Mouse (Mus musculus): ENCODE data around the gene Ldha. TPM values are rescaled to one million over a fixed set of nuclear protein-coding genes. Genes with fewer than 3 reads are reported as not detected.

Gene Ldha
- polyA plus RNA-seq, 1 experiment from 2014 or later, result 1,277 TPM

GRCm38 (mm10) chr7:46883304-46883703 lies 42.0 kb downstream of the Ldha start:
- peaks cover 22% of the 10 kb centered on the region for H3K4me1 ChIP-seq (replicated peaks)
- no peaks in the 10 kb centered on the region for H3K9me3 ChIP-seq (replicated peaks)
- no peak for DNase-seq
- no peak overlapping the region for H3K4me3 ChIP-seq (replicated peaks)
- no peaks in the 10 kb centered on the region for H3K27me3 ChIP-seq
- peak overlapping the region; percentile 47 for H3K27ac ChIP-seq
- 15% methylated on average over 3 of the region's 3 CpGs for WGBS (ENCODE audit: insufficient replicate concordance)
- H3K36me3 ChIP-seq, result peaks cover 33% of the 10 kb centered on the region
- H3K9ac ChIP-seq, result no peak overlapping the region
- H3K4me2 ChIP-seq, result no peak overlapping the region
- peak; percentile 59 for ATAC-seq (ENCODE audit: low read depth)

- Histone ChIP-seq H3K4me2 (no peak overlapping the region), H3K27me3 (no peaks in the 10 kb centered on the region), H3K27ac (no peak overlapping the region), H3K4me1 (replicated peaks) (no peaks in the 10 kb centered on the region; the same call in 1 of the 2 replicates), H3K9me3 (replicated peaks) (no peaks in the 10 kb centered on the region), H3K36me3 (peaks cover 71% of the 10 kb centered on the region), H3K4me3 (replicated peaks) (no peak overlapping the region), H3K9ac (no peak overlapping the region)
- 60% methylated on average over 3 of the region's 3 CpGs for WGBS (ENCODE audit: insufficient replicate concordance)
- DNase-seq, result no peak
- no peak for ATAC-seq (ENCODE audit: low read depth)
Measured at GRCm38 (mm10) chr7:46895511-46895910, 54.2 kb downstream of the Ldha start.

GRCm38 (mm10) chr7:46899343-46899742 lies 58.1 kb downstream of the Ldha start:
- Histone ChIP-seq H3K9me3 (replicated peaks) (no peaks in the 10 kb centered on the region), H3K4me3 (replicated peaks) (no peak overlapping the region), H3K4me2 (no peak overlapping the region), H3K9ac (no peak overlapping the region), H3K27me3 (no peaks in the 10 kb centered on the region), H3K4me1 (replicated peaks) (no peaks in the 10 kb centered on the region; the same call in 1 of the 2 replicates), H3K36me3 (peaks cover 63% of the 10 kb centered on the region), H3K27ac (no peak overlapping the region)
- 29% methylated on average over 3 of the region's 3 CpGs for WGBS (ENCODE audit: insufficient replicate concordance)
- DNase-seq, result no peak
- ATAC-seq (ENCODE audit: low read depth), result no peak

Other genes starting within 250 kb of the Ldha start
- 6.8 and 7.5 TPM in 2 replicates for gene Sergef, start 201.7 kb upstream of the Ldha start, polyA plus RNA-seq (2015; fragmentation: Nextera tagmentation; extraction: Ambion mirVana)
- not detected in 2 replicates for gene Tph1, start 168.9 kb upstream of the Ldha start, polyA plus RNA-seq (2015; fragmentation: Nextera tagmentation; extraction: Ambion mirVana)
- gene Saal1, start 130.8 kb upstream of the Ldha start, polyA plus RNA-seq (2015; fragmentation: Nextera tagmentation; extraction: Ambion mirVana), result 17.2 and 20.3 TPM in 2 replicates
- gene Saa3, start 125.8 kb upstream of the Ldha start, polyA plus RNA-seq (2015; fragmentation: Nextera tagmentation; extraction: Ambion mirVana), result 1.1 and 1.2 TPM in 2 replicates
- 2.7 and 3.6 TPM in 2 replicates for gene Saa4, start 108.9 kb upstream of the Ldha start, polyA plus RNA-seq (2015; fragmentation: Nextera tagmentation; extraction: Ambion mirVana)
- 0.23 TPM in 1 of 2 replicates, not detected in the other for gene Saa1, start 98.5 kb upstream of the Ldha start, polyA plus RNA-seq (2015; fragmentation: Nextera tagmentation; extraction: Ambion mirVana)
- not detected in 2 replicates for gene Saa2, start 89.7 kb upstream of the Ldha start, polyA plus RNA-seq (2015; fragmentation: Nextera tagmentation; extraction: Ambion mirVana)
- gene Hps5, start 45.4 kb upstream of the Ldha start, polyA plus RNA-seq (2015; fragmentation: Nextera tagmentation; extraction: Ambion mirVana), result 5.8 and 8.2 TPM in 2 replicates
- 42.2 and 53.1 TPM in 2 replicates for gene Gtf2h1, start 45.4 kb upstream of the Ldha start, polyA plus RNA-seq (2015; fragmentation: Nextera tagmentation; extraction: Ambion mirVana)
- 0.19 and 0.55 TPM in 2 replicates for gene Ldhc, start 19.7 kb downstream of the Ldha start, polyA plus RNA-seq (2015; fragmentation: Nextera tagmentation; extraction: Ambion mirVana)
- gene Tsg101, start 78.5 kb downstream of the Ldha start, polyA plus RNA-seq (2015; fragmentation: Nextera tagmentation; extraction: Ambion mirVana), result 63.2 and 78.5 TPM in 2 replicates
- 5.3 and 6.2 TPM in 2 replicates for gene Uevld, start 117.1 kb downstream of the Ldha start, polyA plus RNA-seq (2015; fragmentation: Nextera tagmentation; extraction: Ambion mirVana)
- not detected in 2 replicates for gene Gm9999, start 142.1 kb downstream of the Ldha start, polyA plus RNA-seq (2015; fragmentation: Nextera tagmentation; extraction: Ambion mirVana)
- 10.6 and 13.1 TPM in 2 replicates for gene Spty2d1, start 166.9 kb downstream of the Ldha start, polyA plus RNA-seq (2015; fragmentation: Nextera tagmentation; extraction: Ambion mirVana)
- gene Tmem86a, start 209.1 kb downstream of the Ldha start, polyA plus RNA-seq (2015; fragmentation: Nextera tagmentation; extraction: Ambion mirVana), result 23.8 and 23.9 TPM in 2 replicates

All from liver, embryonic 13.5 days (tissue).